Mouse (Mus musculus): Measurements from ENCODE around the gene Msi2.

DNA sequence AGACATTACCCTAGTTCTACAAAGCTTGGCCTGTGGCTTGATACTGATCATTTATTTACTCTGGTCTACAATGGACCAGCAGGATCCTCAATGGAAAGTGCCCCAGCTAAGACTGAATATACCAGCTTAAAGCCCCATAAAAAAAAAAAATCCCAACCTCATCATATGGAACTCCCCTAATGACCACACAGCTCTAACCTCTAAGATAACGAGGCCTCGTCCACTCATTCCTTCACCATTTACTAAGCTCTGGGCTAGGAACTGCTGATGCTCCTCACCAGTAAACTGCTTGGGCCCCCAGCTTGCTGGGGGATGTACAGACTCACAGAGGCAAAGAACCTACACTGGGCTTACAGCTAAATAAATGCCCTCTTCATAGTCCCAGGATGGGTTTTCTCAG lies 139.6 kb downstream of the Msi2 start:
- TF ChIP-seq POLR2AphosphoS5 (IDR thresholded peaks at IDR 0.05; ENCODE audit: insufficient replicate concordance, low read depth, low read length) (no peak), TAL1 (conservative IDR thresholded peaks at IDR 0.05; ENCODE audit: low read depth, low read length) (no peak), CTCF (IDR thresholded peaks at IDR 0.05; ENCODE audit: low read depth, low read length) (no peak), GATA1 (IDR thresholded peaks at IDR 0.05; ENCODE audit: borderline replicate concordance, low read length) (no peak), GATA2 (IDR thresholded peaks at IDR 0.05; ENCODE audit: borderline replicate concordance, low read depth, low read length) (no peak)
